Mouse (Mus musculus): ENCODE results near the gene Iba57. TPM values are rescaled to one million over a fixed set of nuclear protein-coding genes. Genes with fewer than 3 reads are reported as not detected.

The Iba57 gene
- total RNA-seq, 2 experiments from 2014 or later: 17.7 to 18.4 TPM

- DNase-seq (ENCODE audit: low spot score in 2 of 2): no peak
These were observed 28.3 kb downstream of the Iba57 start for GRCm38 (mm10) chr11:59135051-59135820.

DNA sequence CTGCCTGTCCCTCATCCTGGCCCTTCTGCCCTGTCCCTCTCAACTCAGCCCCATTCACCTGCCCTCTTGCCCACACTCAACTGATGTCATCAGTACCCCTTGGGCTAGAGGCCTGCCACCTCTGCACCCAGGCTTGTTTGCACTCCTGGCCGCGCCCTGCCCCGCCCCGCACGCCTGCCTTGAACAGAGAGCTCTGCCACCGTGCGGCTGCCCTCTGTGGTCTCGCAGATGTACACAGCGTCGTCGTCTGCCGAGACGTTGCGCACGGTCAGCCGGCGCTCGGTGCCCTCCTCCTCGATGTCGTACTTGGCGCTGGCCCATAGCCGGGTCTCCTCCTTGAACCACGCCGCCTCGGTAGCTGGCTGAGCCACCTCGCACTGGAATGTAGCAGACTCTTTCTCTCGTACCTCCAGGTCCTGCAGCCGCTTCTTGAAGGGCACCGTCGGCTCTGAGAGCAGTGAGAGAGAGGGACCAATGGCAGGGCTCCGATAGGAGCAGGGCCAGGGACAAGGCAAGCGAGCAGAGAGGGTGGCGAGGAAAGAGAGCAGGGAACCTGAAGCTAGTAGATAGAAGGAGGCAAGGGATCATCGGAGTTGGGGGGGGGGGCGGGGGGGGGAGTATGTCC is 29.1 kb downstream of the Iba57 start:
- no peak for DNase-seq (ENCODE audit: low spot score in 2 of 2)

DNA sequence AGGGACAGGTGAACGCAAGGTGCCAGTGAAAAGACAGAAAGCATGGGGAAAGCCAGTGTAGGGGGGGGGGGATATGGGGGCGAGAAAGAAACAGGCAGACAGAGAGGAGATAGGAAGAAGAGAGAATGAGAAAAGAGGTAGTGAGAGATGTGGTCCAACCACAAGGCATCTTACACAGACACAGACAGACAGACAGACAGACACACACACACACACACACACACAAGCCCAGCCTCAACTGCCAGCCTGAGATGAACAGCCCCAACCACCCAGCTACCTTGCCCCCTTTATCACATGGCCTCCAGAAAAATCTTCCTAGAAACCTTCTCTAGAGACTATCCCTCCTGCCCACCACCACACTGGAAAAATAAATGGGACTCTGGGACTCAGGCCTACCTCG is 31.5 kb downstream of the Iba57 start:
- DNase-seq (ENCODE audit: low spot score in 2 of 2): no peak

DNA sequence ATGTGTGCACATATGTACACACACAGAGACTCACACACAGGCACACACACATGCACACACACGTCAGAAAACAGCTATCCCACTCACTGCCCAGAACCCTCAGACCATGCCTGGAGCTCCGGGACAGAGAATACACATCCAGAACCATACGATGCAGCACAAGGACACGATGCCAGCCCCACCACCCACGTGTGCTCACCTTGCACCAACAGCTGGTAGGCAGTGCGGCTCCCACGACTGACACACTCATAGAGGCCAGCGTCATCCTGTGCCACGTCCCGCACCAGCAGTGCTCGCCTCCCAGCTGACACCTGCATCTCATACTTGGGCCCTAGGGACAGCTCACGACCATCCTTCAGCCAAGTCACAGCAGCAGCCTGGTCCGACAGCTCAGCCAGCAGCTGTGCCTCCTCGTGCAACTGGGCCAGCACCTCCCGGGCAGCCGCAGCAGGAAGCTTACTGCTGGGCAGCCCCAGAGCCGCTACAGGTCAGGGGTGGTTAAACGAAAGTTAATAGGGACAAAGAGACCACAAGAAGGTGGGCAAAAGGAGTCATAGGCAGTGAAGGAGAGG is 32.1 kb downstream of the Iba57 start:
- no peak for DNase-seq (ENCODE audit: low spot score in 2 of 2)

- DNase-seq (ENCODE audit: low spot score in 2 of 2): no peak
These were observed 32.8 kb downstream of the Iba57 start for GRCm38 (mm10) chr11:59130782-59131181.

- no peak for DNase-seq (ENCODE audit: low spot score in 2 of 2)
These were observed 57.6 kb downstream of the Iba57 start for GRCm38 (mm10) chr11:59105945-59106344.

Other genes with a start within 250 kb of the Iba57 start
- gene Btnl10, start 245.8 kb downstream of the Iba57 start, total RNA-seq (2021): 1 to 10 TPM; 2.7 to 4.9 TPM
- 100 to 1,000 TPM; 171 to 181 TPM for gene Rnf187, start 224.8 kb downstream of the Iba57 start, total RNA-seq (2021)
- gene Hist3h2ba, start 214.8 kb downstream of the Iba57 start, total RNA-seq (2021): 10 to 100 TPM; 58.4 to 77.5 TPM
- 10 to 100 TPM; 47.6 to 64.4 TPM for gene Hist3h2a, start 209.1 kb downstream of the Iba57 start, total RNA-seq (2021)
- under 1 TPM; 0.08 to 0.36 TPM for gene Trim17, start 209.1 kb downstream of the Iba57 start, total RNA-seq (2021)
- 10 to 100 TPM; 34.1 to 34.8 TPM for gene Trim11, start 185.6 kb downstream of the Iba57 start, total RNA-seq (2021)
- gene Obscn, start 27.3 kb downstream of the Iba57 start, total RNA-seq (2021): 10 to 100 TPM in 1 of 2 experiments, 1 to 10 TPM in 1; 9.0 to 22.3 TPM
- gene Gjc2, start 19.5 kb upstream of the Iba57 start, total RNA-seq (2021): under 1 TPM; 0.59 to 0.62 TPM
- gene Guk1, start 28.5 kb upstream of the Iba57 start, total RNA-seq (2021): 10 to 100 TPM; 58.9 to 62.8 TPM
- gene Mrpl55, start 38.7 kb upstream of the Iba57 start, total RNA-seq (2021): 10 to 100 TPM; 52.0 to 57.9 TPM
- 10 to 100 TPM; 27.3 to 32.2 TPM for gene 2310033P09Rik, start 44.6 kb upstream of the Iba57 start, total RNA-seq (2021)
- gene Arf1, start 64.5 kb upstream of the Iba57 start, total RNA-seq (2021): 100 to 1,000 TPM; 375 to 388 TPM
- gene Wnt3a, start 127.0 kb upstream of the Iba57 start, total RNA-seq (2021): not detected
- 1 to 10 TPM; 1.9 to 2.5 TPM for gene Wnt9a, start 143.2 kb upstream of the Iba57 start, total RNA-seq (2021)
- gene Prss38, start 211.9 kb upstream of the Iba57 start, total RNA-seq (2021): not detected